Mouse (Mus musculus): ENCODE results near the gene Arhgap17. TPM values are rescaled to one million over a fixed set of nuclear protein-coding genes. Genes with fewer than 3 reads are reported as not detected.

Arhgap17 gene
- polyA plus RNA-seq, 1 experiment from 2014 or later = 17.6 TPM

DNA sequence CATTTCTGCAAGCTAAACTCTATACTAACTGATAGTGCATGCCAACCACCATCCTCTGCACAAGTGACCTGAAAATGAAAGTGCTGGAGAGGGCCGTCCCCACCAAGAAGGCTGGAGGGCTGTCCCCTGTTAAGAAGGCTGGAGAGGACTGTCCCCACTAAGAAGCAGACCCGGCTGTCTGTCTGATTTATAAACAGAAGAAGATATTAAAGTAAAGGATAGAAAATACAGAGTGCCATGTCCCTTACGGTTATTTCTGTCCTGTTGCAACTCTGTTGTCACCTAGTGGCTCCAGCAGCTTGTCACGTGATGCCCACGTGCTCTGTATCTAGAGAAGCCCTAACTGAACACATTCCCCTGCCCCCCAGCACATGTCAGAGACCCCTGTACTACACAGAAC, 9.5 kb downstream of the Arhgap17 start:
- H3K4me3 ChIP-seq (replicated peaks; ENCODE audit: low read depth, low read length) = no peak overlapping the region
- no peaks in the 10 kb centered on the region for H3K4me1 ChIP-seq (replicated peaks; ENCODE audit: insufficient read depth, low read length)
- no peaks in the 10 kb centered on the region for H3K9me3 ChIP-seq (replicated peaks; ENCODE audit: low read length)
- TF ChIP-seq CTCF (IDR thresholded peaks at IDR 0.05; ENCODE audit: low read depth) = no peak
- DNase-seq (ENCODE audit: low spot score) = no peak
- H3K27ac ChIP-seq = no peak overlapping the region
- 70% methylated on average over 5 of the region's 5 CpGs for WGBS
- no peaks in the 10 kb centered on the region for H3K27me3 ChIP-seq (ENCODE audit: insufficient read depth, low read length)
- H3K36me3 ChIP-seq (ENCODE audit: insufficient read depth, low read length) = no peaks in the 10 kb centered on the region
- no peak overlapping the region for H3K9ac ChIP-seq (ENCODE audit: low read depth, low read length)
- H3K4me2 ChIP-seq (ENCODE audit: low read length) = no peak overlapping the region
- no peak for ATAC-seq (replicated peaks; ENCODE audit: low FRiP score, low read depth)

DNA sequence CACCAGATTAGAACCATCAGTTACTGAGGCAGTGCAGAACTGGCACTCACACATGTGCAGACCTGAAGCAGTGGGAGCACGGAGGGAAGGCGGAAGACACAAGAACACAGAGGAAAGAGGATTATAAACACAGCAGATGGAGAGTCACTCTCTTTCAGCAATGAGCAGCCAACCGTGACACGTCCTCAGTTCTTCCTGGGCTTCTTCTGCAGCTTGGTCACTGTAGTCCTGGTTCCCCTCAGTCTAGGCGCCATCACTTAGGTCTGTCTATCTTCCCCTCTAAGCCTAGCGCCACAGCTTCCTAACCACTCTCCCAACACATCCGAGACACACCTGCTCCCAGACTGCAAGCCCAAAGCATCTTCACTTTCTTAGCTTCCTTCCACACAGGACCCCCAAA, 10.6 kb downstream of the Arhgap17 start:
- Histone ChIP-seq H3K4me2 (ENCODE audit: low read length) (no peak overlapping the region), H3K36me3 (ENCODE audit: insufficient read depth, low read length) (no peaks in the 10 kb centered on the region), H3K4me1 (replicated peaks; ENCODE audit: insufficient read depth, low read length) (no peaks in the 10 kb centered on the region), H3K9ac (ENCODE audit: low read depth, low read length) (no peak overlapping the region), H3K27me3 (ENCODE audit: insufficient read depth, low read length) (no peaks in the 10 kb centered on the region), H3K9me3 (replicated peaks; ENCODE audit: low read length) (no peaks in the 10 kb centered on the region), H3K4me3 (replicated peaks; ENCODE audit: low read depth, low read length) (no peak overlapping the region), H3K27ac (no peak overlapping the region)
- WGBS = 72% methylated on average over 7 of the region's 7 CpGs
- DNase-seq (ENCODE audit: low spot score) (no peak), ATAC-seq (replicated peaks; ENCODE audit: low FRiP score, low read depth) (no peak)
- no peak for TF ChIP-seq CTCF (IDR thresholded peaks at IDR 0.05; ENCODE audit: low read depth)

GRCm38 (mm10) chr7:123356158-123356557, 13.6 kb downstream of the Arhgap17 start:
- Histone ChIP-seq H3K9ac (ENCODE audit: low read depth, low read length) (no peak overlapping the region), H3K27me3 (ENCODE audit: insufficient read depth, low read length) (no peaks in the 10 kb centered on the region), H3K4me2 (ENCODE audit: low read length) (no peak overlapping the region), H3K36me3 (ENCODE audit: insufficient read depth, low read length) (no peaks in the 10 kb centered on the region), H3K4me1 (replicated peaks; ENCODE audit: insufficient read depth, low read length) (no peaks in the 10 kb centered on the region), H3K27ac (no peak overlapping the region), H3K9me3 (replicated peaks; ENCODE audit: low read length) (no peaks in the 10 kb centered on the region), H3K4me3 (replicated peaks; ENCODE audit: low read depth, low read length) (no peak overlapping the region)
- 84% methylated on average over 3 of the region's 3 CpGs for WGBS
- DNase-seq (ENCODE audit: low spot score) = no peak
- no peak for TF ChIP-seq CTCF (IDR thresholded peaks at IDR 0.05; ENCODE audit: low read depth)
- no peak for ATAC-seq (replicated peaks; ENCODE audit: low FRiP score, low read depth)

GRCm38 (mm10) chr7:123354851-123355250, 14.9 kb downstream of the Arhgap17 start:
- 93% methylated on average over 2 of the region's 2 CpGs for WGBS

GRCm38 (mm10) chr7:123354392-123354791, 15.3 kb downstream of the Arhgap17 start:
- H3K9ac ChIP-seq (ENCODE audit: low read depth, low read length) = no peak overlapping the region
- no peak for DNase-seq (ENCODE audit: low spot score)
- no peak for TF ChIP-seq CTCF (IDR thresholded peaks at IDR 0.05; ENCODE audit: low read depth)
- H3K27me3 ChIP-seq (ENCODE audit: insufficient read depth, low read length) = no peaks in the 10 kb centered on the region
- H3K36me3 ChIP-seq (ENCODE audit: insufficient read depth, low read length) = no peaks in the 10 kb centered on the region
- WGBS = 79% methylated on average over 5 of the region's 5 CpGs
- no peak overlapping the region for H3K27ac ChIP-seq
- ATAC-seq (replicated peaks; ENCODE audit: low FRiP score, low read depth) = no peak
- H3K4me1 ChIP-seq (replicated peaks; ENCODE audit: insufficient read depth, low read length) = peaks cover 9% of the 10 kb centered on the region; the same call in 1 of the 2 replicates
- H3K4me3 ChIP-seq (replicated peaks; ENCODE audit: low read depth, low read length) = no peak overlapping the region
- H3K4me2 ChIP-seq (ENCODE audit: low read length) = no peak overlapping the region
- no peaks in the 10 kb centered on the region for H3K9me3 ChIP-seq (replicated peaks; ENCODE audit: low read length)

More at GRCm38 (mm10) chr7:123354851-123355250, 14.9 kb downstream of the Arhgap17 start:
- Histone ChIP-seq H3K9ac (ENCODE audit: low read depth, low read length) (no peak overlapping the region), H3K4me2 (ENCODE audit: low read length) (no peak overlapping the region), H3K9me3 (replicated peaks; ENCODE audit: low read length) (no peaks in the 10 kb centered on the region), H3K4me1 (replicated peaks; ENCODE audit: insufficient read depth, low read length) (peaks cover 6% of the 10 kb centered on the region; the same call in 1 of the 2 replicates), H3K4me3 (replicated peaks; ENCODE audit: low read depth, low read length) (no peak overlapping the region), H3K27ac (no peak overlapping the region), H3K36me3 (ENCODE audit: insufficient read depth, low read length) (no peaks in the 10 kb centered on the region), H3K27me3 (ENCODE audit: insufficient read depth, low read length) (no peaks in the 10 kb centered on the region)
- ATAC-seq (replicated peaks; ENCODE audit: low FRiP score, low read depth) (no peak), DNase-seq (ENCODE audit: low spot score) (no peak)
- no peak for TF ChIP-seq CTCF (IDR thresholded peaks at IDR 0.05; ENCODE audit: low read depth)

DNA sequence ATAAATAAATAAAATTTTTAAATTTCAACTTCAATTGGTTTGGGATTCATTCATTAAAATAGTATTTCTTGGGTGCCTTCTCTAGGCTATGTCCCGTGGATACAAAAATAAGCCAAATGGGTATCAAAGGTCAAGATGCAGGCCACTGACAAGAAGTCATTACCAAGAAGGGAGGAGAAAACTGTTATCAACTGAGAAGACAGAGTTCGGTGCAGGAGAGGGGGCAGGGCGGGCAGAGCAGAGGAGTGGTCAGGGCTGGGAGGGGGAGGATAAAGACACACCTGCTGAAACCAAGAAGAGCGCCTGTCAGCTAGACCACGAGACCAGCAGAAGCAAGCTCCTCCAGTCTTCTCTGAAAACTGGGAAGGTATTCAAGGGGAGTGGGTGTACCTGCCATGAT, 15.8 kb downstream of the Arhgap17 start:
- 69% methylated on average over 5 of the region's 5 CpGs for WGBS
- Histone ChIP-seq H3K9me3 (replicated peaks; ENCODE audit: low read length) (no peaks in the 10 kb centered on the region), H3K4me3 (replicated peaks; ENCODE audit: low read depth, low read length) (no peak overlapping the region), H3K4me1 (replicated peaks; ENCODE audit: insufficient read depth, low read length) (peaks cover 9% of the 10 kb centered on the region; the same call in 1 of the 2 replicates), H3K4me2 (ENCODE audit: low read length) (no peak overlapping the region), H3K9ac (ENCODE audit: low read depth, low read length) (no peak overlapping the region), H3K27ac (no peak overlapping the region), H3K36me3 (ENCODE audit: insufficient read depth, low read length) (no peaks in the 10 kb centered on the region), H3K27me3 (ENCODE audit: insufficient read depth, low read length) (no peaks in the 10 kb centered on the region)
- no peak for ATAC-seq (replicated peaks; ENCODE audit: low FRiP score, low read depth)
- no peak for DNase-seq (ENCODE audit: low spot score)
- TF ChIP-seq CTCF (IDR thresholded peaks at IDR 0.05; ENCODE audit: low read depth) = no peak

DNA sequence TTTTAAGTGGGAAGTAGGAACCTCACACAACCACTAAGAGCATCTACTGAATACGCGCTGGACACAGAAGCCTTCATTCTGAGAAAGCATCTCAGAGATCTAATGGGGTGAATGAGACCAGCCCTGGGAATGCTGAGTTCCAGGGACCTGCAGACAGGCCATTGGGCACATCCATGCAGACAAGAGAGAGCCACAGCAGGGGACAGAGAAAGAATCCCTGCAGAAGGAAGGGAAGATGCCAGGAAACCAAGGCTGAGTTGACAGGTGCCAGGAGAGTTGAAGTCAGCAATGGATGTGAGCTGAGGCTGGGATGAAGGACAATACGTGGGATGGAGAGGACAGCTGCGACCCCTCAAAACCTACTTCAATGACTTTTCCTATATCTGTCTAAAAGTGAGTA, 16.6 kb downstream of the Arhgap17 start:
- no peak for TF ChIP-seq CTCF (IDR thresholded peaks at IDR 0.05; ENCODE audit: low read depth)
- ATAC-seq (replicated peaks; ENCODE audit: low FRiP score, low read depth) = no peak
- H3K27me3 ChIP-seq (ENCODE audit: insufficient read depth, low read length) = no peaks in the 10 kb centered on the region
- H3K9me3 ChIP-seq (replicated peaks; ENCODE audit: low read length) = no peaks in the 10 kb centered on the region
- peaks cover 9% of the 10 kb centered on the region; the same call in 1 of the 2 replicates for H3K4me1 ChIP-seq (replicated peaks; ENCODE audit: insufficient read depth, low read length)
- no peaks in the 10 kb centered on the region for H3K36me3 ChIP-seq (ENCODE audit: insufficient read depth, low read length)
- no peak overlapping the region for H3K9ac ChIP-seq (ENCODE audit: low read depth, low read length)
- 93% methylated on average over 4 of the region's 4 CpGs for WGBS
- DNase-seq (ENCODE audit: low spot score) = no peak
- H3K4me3 ChIP-seq (replicated peaks; ENCODE audit: low read depth, low read length) = no peak overlapping the region
- no peak overlapping the region for H3K27ac ChIP-seq
- H3K4me2 ChIP-seq (ENCODE audit: low read length) = no peak overlapping the region

Data from kidney, postnatal 0 days (tissue).